Mouse (Mus musculus) liver, adult 2 months (tissue): ENCODE results near the gene Ppp4r1. TPM values are rescaled to one million over a fixed set of nuclear protein-coding genes. Genes with fewer than 3 reads are reported as not detected.

ENCODE experiments used
- DNase-seq: peaks from one replicate; pipeline ENCODE4 v3.0.0-alpha.2; 2011; ENCODE audit warnings: low read depth, low spot score; ENCODE audit errors: extremely low read depth
- H3K27ac ChIP-seq: fragments of 200-500 bp; replicated peaks from 2 replicates; pipeline ENCODE4 v1.5.1; 2012; ENCODE audit warnings: low read depth, mild to moderate bottlenecking, control low read depth, inconsistent platforms, low read length; ENCODE audit not compliant: insufficient read depth
- H3K27me3 ChIP-seq: fragments of 200-500 bp; 2 replicates; pipeline ENCODE4 v1.6.1; 2012; ENCODE audit warnings: mild to moderate bottlenecking, moderate library complexity, low read length, inconsistent platforms; ENCODE audit not compliant: control insufficient read depth, insufficient read depth
- H3K36me3 ChIP-seq: fragments of 200-500 bp; 2 replicates; pipeline ENCODE4 v1.6.1; 2012; ENCODE audit warnings: low read length, inconsistent platforms; ENCODE audit not compliant: control insufficient read depth, insufficient read depth
- H3K4me1 ChIP-seq: fragments of 200-500 bp; 2 replicates; pipeline ENCODE4 v1.6.1; 2011; ENCODE audit warnings: low read length; ENCODE audit not compliant: control insufficient read depth, insufficient read depth
- H3K4me3 ChIP-seq: fragments of 200-500 bp; 2 replicates; pipeline ENCODE4 v1.5.1; 2011; ENCODE audit warnings: low read depth, mild to moderate bottlenecking, control low read depth, low read length, moderate library complexity; ENCODE audit not compliant: insufficient read depth
- H3K79me2 ChIP-seq: fragments of 200-500 bp; 2 replicates; pipeline ENCODE4 v1.6.1; 2012; ENCODE audit warnings: inconsistent platforms, mild to moderate bottlenecking, low read length, moderate library complexity; ENCODE audit not compliant: control insufficient read depth, insufficient read depth
- H3K9ac ChIP-seq: fragments of 200-500 bp; 2 replicates; pipeline ENCODE4 v1.6.1; 2012; ENCODE audit warnings: low read depth, mild to moderate bottlenecking, control low read depth, inconsistent platforms, low read length
- CTCF ChIP-seq: fragments of 200-500 bp; IDR thresholded peaks from 2 replicates; pipeline ENCODE4 v1.5.1; 2011; ENCODE audit warnings: low read depth, low read length, control low read depth
- POLR2A ChIP-seq: fragments of 200-500 bp; IDR thresholded peaks from 2 replicates; pipeline ENCODE4 v1.6.1; 2011; ENCODE audit warnings: low read length, control low read depth; ENCODE audit not compliant: insufficient read depth; ENCODE audit errors: extremely low read depth
- WGBS: fragments of 180-500 bp; shearing (Covaris S2); methylation state at CpG from one replicate; pipeline ENCODE4 v1.1.7; 2018; 5-methylcytosine and 5-hydroxymethylcytosine counted together
- polyA plus RNA-seq: library from polyadenylated mRNA; depleted of rRNA; stranded (reverse); fragments of >200 nt; gene quantifications from 2 replicates; pipeline ENCODE4 v1.2.3, GENCODE M21; 2012
- total RNA-seq: library from RNA; depleted of rRNA; stranded (reverse); fragments of >200 nt; gene quantifications from 2 replicates; pipeline ENCODE4 v1.2.3, GENCODE M21; 2014

Gene Ppp4r1
- total and polyA plus RNA-seq, 2 experiments = 12.6 to 15.1 TPM

DNA sequence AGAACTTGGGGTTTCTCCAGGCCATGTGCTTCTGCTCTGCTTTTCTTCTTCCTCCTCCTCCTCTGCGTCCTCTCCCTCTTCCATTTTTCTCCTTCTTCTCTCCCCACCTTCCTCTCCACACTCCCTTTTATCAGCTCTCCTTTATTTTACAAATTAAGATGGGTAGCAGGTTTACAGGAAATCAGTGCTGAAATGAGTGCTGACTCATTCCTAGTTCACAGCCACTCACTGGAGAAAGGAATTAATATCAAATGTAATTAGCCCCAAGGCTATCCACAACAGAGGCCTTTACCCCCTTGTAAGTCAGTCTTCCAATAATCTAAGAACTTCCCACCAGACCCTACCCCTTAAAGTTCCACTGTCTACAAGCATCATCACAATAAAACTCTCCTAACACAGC is 6.1 kb upstream of the Ppp4r1 start:
- Histone ChIP-seq H3K36me3 (no peaks in the 10 kb centered on the region), H3K79me2 (no peaks in the 10 kb centered on the region), H3K4me3 (no peak overlapping the region), H3K4me1 (peaks cover 8% of the 10 kb centered on the region), H3K27me3 (no peaks in the 10 kb centered on the region), H3K9ac (no peak overlapping the region), H3K27ac (no peak overlapping the region)
- WGBS = 92% methylated on average over 1 of the region's 1 CpGs
- no peak for DNase-seq
- no peak for TF ChIP-seq CTCF
- no peak for TF ChIP-seq POLR2A

DNA sequence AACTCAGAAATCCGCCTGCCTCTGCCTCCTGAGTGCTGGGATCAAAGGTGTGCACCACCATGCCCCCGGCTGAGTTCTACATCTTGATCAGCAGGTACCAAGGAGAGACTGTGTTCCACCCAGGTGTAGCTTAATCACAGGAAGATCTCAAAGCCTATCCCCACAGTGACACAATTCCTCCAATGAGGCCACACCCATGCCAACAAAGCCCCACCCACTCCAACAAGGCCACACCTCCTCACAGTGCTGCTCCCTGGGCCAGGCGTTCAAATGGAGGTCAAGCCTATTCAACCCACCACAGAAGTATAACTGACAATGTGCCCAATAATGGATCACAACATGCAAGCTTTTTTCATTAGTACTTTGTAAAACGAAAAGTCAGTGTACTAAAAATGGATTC is 4.9 kb upstream of the Ppp4r1 start:
- no peak for DNase-seq
- 95% methylated on average over 4 of the region's 4 CpGs for WGBS
- Histone ChIP-seq H3K4me3 (no peak overlapping the region), H3K36me3 (no peaks in the 10 kb centered on the region), H3K9ac (no peak overlapping the region), H3K79me2 (no peaks in the 10 kb centered on the region), H3K27ac (no peak overlapping the region), H3K4me1 (peaks cover 6% of the 10 kb centered on the region), H3K27me3 (no peaks in the 10 kb centered on the region)
- TF ChIP-seq CTCF (no peak), POLR2A (no peak)

DNA sequence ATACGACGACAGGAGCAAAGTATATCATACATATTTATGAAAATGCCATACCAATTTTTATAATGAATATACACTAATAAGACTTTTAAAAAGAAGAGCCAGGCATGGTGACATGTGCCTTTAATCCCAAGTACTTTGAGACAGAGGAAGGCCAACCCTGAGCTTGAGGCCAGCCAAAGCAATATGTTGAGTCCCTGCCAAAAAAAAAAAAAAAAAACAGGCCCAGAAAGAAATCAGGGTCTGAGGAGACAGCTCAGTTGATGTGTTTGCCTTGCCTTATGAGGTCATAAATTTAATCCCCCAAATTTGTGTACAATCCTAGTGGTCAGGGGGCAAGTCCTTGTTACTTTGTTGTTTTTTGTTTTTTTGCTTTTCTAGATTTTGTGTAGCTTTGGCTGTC is 1.4 kb upstream of the Ppp4r1 start:
- WGBS = 96% methylated on average over 2 of the region's 2 CpGs
- no peak for DNase-seq
- Histone ChIP-seq H3K27ac (no peak overlapping the region), H3K9ac (no peak overlapping the region), H3K36me3 (no peaks in the 10 kb centered on the region), H3K4me1 (peaks cover 5% of the 10 kb centered on the region; the same call in 1 of the 2 replicates), H3K4me3 (no peak overlapping the region), H3K27me3 (no peaks in the 10 kb centered on the region), H3K79me2 (peaks cover 7% of the 10 kb centered on the region; the same call in 1 of the 2 replicates)
- TF ChIP-seq POLR2A (no peak), CTCF (no peak)

DNA sequence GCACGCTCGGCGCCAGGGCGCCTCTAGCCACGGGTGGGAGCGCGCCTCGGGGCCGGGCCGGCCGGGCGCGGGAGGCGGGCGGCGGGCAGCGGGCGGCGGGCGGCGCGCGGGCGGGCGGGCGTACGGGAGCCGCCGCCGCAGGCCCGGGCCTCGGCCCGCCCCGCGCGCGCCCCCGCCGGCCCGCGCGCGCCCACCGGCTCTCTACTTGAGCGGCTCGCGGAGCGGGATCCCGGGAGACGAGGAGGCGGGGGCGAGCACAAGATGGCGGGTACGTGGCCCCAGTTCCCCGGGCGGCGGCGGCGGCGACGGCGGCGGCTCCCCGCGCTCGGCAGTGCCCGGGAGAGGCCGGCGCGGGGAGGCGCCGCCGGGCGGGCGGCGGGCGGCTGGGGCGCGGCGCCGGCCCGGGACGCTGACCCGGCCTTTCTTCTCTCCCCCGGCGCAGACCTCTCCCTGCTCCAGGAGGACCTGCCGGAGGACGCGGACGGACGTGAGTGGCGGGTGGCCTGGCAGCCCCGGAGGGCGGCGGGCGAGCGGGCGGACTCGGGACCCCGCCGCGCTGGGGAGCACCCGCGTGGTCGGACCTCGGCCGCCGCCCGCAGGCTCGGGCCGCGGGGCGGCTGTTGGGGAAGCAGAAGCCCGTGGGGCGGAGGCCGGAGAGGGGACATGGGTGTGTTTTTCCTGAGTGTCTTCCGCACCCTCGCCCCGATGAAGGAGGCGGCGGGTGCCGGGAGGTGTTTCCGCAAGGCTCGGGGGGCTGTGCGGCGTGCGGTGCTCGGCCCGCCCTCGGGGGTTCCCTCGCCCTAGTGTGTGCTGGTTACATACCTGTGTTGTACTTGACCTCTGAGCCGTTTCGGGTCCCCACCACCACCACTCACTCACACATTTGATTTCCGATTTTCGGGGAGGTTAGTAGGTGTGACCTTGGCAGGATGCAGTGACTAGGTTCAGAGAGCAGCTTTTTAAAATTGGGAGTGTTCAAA is 1.1 kb downstream of the Ppp4r1 start:
- no peaks in the 10 kb centered on the region for H3K36me3 ChIP-seq
- no peak for TF ChIP-seq POLR2A
- TF ChIP-seq CTCF = no peak
- H3K27ac ChIP-seq = peak overlapping the region; percentile 93
- peaks cover 22% of the 10 kb centered on the region; the same call in 1 of the 2 replicates for H3K79me2 ChIP-seq
- peak; percentile 68 for DNase-seq
- H3K9ac ChIP-seq = peak overlapping the region; percentile 93
- H3K27me3 ChIP-seq = no peaks in the 10 kb centered on the region
- H3K4me3 ChIP-seq = peak overlapping the region; percentile 80
- peaks cover 7% of the 10 kb centered on the region; the same call in 1 of the 2 replicates for H3K4me1 ChIP-seq
- WGBS = 7% methylated on average over 112 of the region's 135 CpGs

DNA sequence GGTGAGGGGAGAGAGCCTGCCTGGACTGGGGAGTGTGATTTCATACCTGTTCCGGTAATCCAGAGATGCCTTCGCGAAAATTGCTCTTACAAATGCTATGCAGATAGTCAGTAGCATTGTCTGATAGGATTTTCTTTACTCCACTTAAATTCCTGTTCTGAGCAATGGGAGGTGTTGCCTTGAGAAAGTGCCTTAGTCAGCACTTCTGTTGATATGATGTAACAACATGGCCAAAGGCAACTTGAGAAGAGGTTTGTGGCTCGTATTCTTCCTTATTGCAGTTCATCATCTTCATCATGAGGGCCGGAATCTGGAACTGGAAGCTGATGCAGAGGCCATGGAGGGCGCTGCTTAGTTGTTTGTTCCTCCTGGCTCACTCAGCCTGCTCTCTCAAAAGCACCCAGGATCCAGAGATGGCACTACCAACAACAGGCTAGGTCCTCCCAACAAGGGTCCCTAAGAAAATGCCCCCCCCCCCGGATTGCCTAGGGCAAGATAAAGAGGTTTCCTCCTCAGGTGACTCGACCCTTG is 2.3 kb downstream of the Ppp4r1 start:
- no peak for TF ChIP-seq POLR2A
- no peak for TF ChIP-seq CTCF
- no peaks in the 10 kb centered on the region for H3K36me3 ChIP-seq
- no peak overlapping the region for H3K9ac ChIP-seq
- H3K79me2 ChIP-seq = peaks cover 33% of the 10 kb centered on the region; the same call in 1 of the 2 replicates
- 63% methylated on average over 8 of the region's 8 CpGs for WGBS
- peak; percentile 57 for DNase-seq
- no peak overlapping the region for H3K27ac ChIP-seq
- H3K4me1 ChIP-seq = peaks cover 7% of the 10 kb centered on the region; the same call in 1 of the 2 replicates
- H3K27me3 ChIP-seq = no peaks in the 10 kb centered on the region
- peak overlapping the region; percentile 10; the same call in 1 of the 2 replicates for H3K4me3 ChIP-seq
